Mouse (Mus musculus) E14TG2a.4 (cell line): Measurements from ENCODE around the gene Slamf9.

ENCODE experiments used
- CTCF ChIP-seq: conservative IDR thresholded peaks from 2 replicates; pipeline ENCODE4 v1.5.1; 2014; ENCODE audit warnings: low read length
- NANOG ChIP-seq: IDR thresholded peaks from 2 replicates; pipeline ENCODE4 v1.6.1; 2014; ENCODE audit warnings: borderline replicate concordance, low read length, mixed read lengths
- POU5F1 ChIP-seq: IDR thresholded peaks from 2 replicates; pipeline ENCODE4 v1.6.1; 2014; ENCODE audit warnings: low read length, borderline replicate concordance

GRCm38 (mm10) chr1:172461602-172462001, 13.6 kb upstream of the Slamf9 start:
- no peak for TF ChIP-seq CTCF
- TF ChIP-seq POU5F1: no peak
- no peak for TF ChIP-seq NANOG
